Mouse (Mus musculus): ENCODE measurements around the gene Slc35b2. TPM values are rescaled to one million over a fixed set of nuclear protein-coding genes. Genes with fewer than 3 reads are reported as not detected.
A peak's percentile ranks its signal among the peaks of the same experiment; 100 is the strongest.

Slc35b2 gene
- total RNA-seq (2014; rRNA removed), result 80.9 and 87.0 TPM in 2 replicates
- 83.8 and 89.6 TPM in 2 replicates for polyA plus RNA-seq (2015; fragmentation: Nextera tagmentation; extraction: Ambion mirVana)

DNA sequence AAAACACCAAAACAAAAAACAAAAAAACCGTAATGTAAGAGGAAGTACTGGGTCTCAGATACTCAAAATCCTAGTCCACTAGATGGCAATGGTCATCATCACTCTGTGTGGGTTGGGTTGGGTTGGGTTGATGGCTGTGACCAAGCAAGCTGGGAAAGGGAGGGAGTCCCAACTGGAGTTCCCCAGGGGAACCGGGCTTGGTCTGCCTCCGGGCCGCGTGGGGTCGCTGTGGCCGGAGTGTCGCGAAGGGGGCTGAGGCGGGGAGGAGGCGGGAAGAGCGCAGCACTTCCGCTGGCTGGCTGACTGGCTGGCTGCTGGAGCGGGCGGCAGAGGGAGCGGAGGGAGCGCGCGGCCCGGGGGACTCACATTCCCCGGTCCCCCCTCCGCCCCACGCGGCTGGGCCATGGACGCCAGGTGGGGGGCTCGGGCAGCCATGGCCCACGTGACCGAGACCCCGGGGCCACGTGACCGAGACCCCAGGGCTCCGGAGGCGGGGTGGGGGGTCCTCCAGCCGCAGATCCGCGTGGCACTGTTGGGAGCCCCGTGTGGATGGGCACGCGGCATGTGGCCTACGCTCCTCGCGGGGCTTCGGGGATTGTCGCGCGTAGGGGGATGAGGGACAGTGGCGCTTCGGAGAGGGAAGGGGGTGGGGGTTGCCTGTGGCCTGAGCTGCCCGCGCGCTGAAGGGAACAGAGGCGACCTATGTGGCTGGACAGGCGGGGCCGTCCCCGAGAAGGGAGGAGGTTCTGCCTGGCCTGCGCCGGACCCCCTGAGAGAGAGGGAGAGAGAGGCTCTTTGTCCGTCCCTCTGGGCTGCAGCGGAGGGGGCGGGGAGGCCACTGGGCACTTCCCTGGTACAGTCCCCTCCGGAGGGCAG lies at the start of gene Slc35b2:
TSS of gene Slc35b2 (plus strand) at position 220 of the 876 bp plus-strand sequence.
- Histone ChIP-seq H3K4me3 (ENCODE audit: low read depth, low read length) (peak within 1 kb of the TSS; percentile 84), H3K4me1 (ENCODE audit: insufficient read depth) (no peaks in the 10 kb centered on the region; the same call in 1 of the 2 replicates), H3K27me3 (ENCODE audit: insufficient read depth, low read length) (no peaks in the 10 kb centered on the region), H3K9me3 (ENCODE audit: low read length) (no peaks in the 10 kb centered on the region), H3K9ac (peak within 1 kb of the TSS; percentile 89), H3K4me2 (ENCODE audit: low read depth) (peak within 1 kb of the TSS; percentile 98), H3K27ac (ENCODE audit: low read depth, low read length) (peak within 1 kb of the TSS; percentile 80), H3K36me3 (ENCODE audit: insufficient read depth) (peaks cover 37% of the 10 kb centered on the region)
- TF ChIP-seq CTCF (IDR thresholded peaks at IDR 0.05; ENCODE audit: low read depth), result peak; percentile 93
- ATAC-seq, result peak; percentile 94
- DNase-seq, result peak; percentile 94
- 1% methylated on average over 45 of the region's 61 CpGs for WGBS

DNA sequence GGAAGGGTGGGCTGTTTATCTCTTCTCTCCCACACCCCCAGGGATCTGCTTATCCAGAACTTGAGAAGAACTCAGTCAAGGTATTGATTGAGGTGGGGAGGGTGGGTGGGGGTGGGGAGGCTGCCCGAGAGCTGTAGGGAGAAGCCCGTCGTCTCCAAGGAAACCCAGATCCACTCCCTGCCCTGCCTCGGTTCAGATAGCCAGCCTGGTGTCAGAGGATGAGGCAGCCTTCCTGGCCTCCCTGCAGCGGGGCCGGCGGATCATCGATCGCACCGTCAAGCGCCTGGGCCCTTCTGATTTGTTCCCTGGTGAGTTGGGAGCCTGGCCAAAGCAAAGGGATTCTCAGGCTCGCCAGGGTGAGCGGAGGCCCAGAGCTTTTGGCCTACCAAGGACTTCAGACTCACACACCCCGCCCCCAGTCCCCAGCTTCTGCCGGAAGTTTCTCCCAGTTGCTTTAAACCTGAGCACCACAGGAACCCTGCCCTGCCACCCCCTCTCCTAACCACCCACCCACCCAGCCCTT lies 48.4 kb upstream of the Slc35b2 start:
- Histone ChIP-seq H3K4me2 (ENCODE audit: low read depth) (no peak overlapping the region), H3K9ac (no peak overlapping the region), H3K4me3 (ENCODE audit: low read depth, low read length) (no peak overlapping the region), H3K4me1 (ENCODE audit: insufficient read depth) (no peaks in the 10 kb centered on the region), H3K27me3 (ENCODE audit: insufficient read depth, low read length) (no peaks in the 10 kb centered on the region), H3K36me3 (ENCODE audit: insufficient read depth) (peaks cover 11% of the 10 kb centered on the region), H3K9me3 (ENCODE audit: low read length) (no peaks in the 10 kb centered on the region), H3K27ac (ENCODE audit: low read depth, low read length) (no peak overlapping the region)
- 46% methylated on average over 15 of the region's 15 CpGs for WGBS
- DNase-seq, result no peak
- no peak for TF ChIP-seq CTCF (IDR thresholded peaks at IDR 0.05; ENCODE audit: low read depth)
- ATAC-seq, result no peak

GRCm38 (mm10) chr17:45515806-45516205 lies 47.9 kb upstream of the Slc35b2 start:
- ATAC-seq (no peak), DNase-seq (no peak)
- Histone ChIP-seq H3K4me3 (ENCODE audit: low read depth, low read length) (no peak overlapping the region), H3K4me2 (ENCODE audit: low read depth) (no peak overlapping the region), H3K27ac (ENCODE audit: low read depth, low read length) (no peak overlapping the region), H3K9ac (no peak overlapping the region), H3K27me3 (ENCODE audit: insufficient read depth, low read length) (no peaks in the 10 kb centered on the region), H3K4me1 (ENCODE audit: insufficient read depth) (no peaks in the 10 kb centered on the region), H3K9me3 (ENCODE audit: low read length) (no peaks in the 10 kb centered on the region), H3K36me3 (ENCODE audit: insufficient read depth) (peaks cover 15% of the 10 kb centered on the region)
- no peak for TF ChIP-seq CTCF (IDR thresholded peaks at IDR 0.05; ENCODE audit: low read depth)
- 91% methylated on average over 10 of the region's 10 CpGs for WGBS

- Histone ChIP-seq H3K4me3 (ENCODE audit: low read depth, low read length) (no peak overlapping the region), H3K9ac (no peak overlapping the region), H3K27ac (ENCODE audit: low read depth, low read length) (no peak overlapping the region), H3K4me2 (ENCODE audit: low read depth) (no peak overlapping the region), H3K9me3 (ENCODE audit: low read length) (no peaks in the 10 kb centered on the region), H3K36me3 (ENCODE audit: insufficient read depth) (peaks cover 18% of the 10 kb centered on the region), H3K27me3 (ENCODE audit: insufficient read depth, low read length) (no peaks in the 10 kb centered on the region), H3K4me1 (ENCODE audit: insufficient read depth) (no peaks in the 10 kb centered on the region)
- peak; percentile 95 for TF ChIP-seq CTCF (IDR thresholded peaks at IDR 0.05; ENCODE audit: low read depth)
- 55% methylated on average over 8 of the region's 8 CpGs for WGBS
- ATAC-seq (peak; percentile 71), DNase-seq (peak; percentile 89)
Measured at GRCm38 (mm10) chr17:45516488-45516887, 47.2 kb upstream of the Slc35b2 start.

GRCm38 (mm10) chr17:45517135-45517534 lies 46.5 kb upstream of the Slc35b2 start:
- no peak for TF ChIP-seq CTCF (IDR thresholded peaks at IDR 0.05; ENCODE audit: low read depth)
- Histone ChIP-seq H3K9me3 (ENCODE audit: low read length) (no peaks in the 10 kb centered on the region), H3K27me3 (ENCODE audit: insufficient read depth, low read length) (no peaks in the 10 kb centered on the region), H3K4me3 (ENCODE audit: low read depth, low read length) (no peak overlapping the region), H3K4me2 (ENCODE audit: low read depth) (no peak overlapping the region), H3K4me1 (ENCODE audit: insufficient read depth) (no peaks in the 10 kb centered on the region), H3K27ac (ENCODE audit: low read depth, low read length) (no peak overlapping the region), H3K36me3 (ENCODE audit: insufficient read depth) (peaks cover 18% of the 10 kb centered on the region), H3K9ac (no peak overlapping the region)
- 92% methylated on average over 21 of the region's 21 CpGs for WGBS
- ATAC-seq, result no peak
- no peak for DNase-seq

DNA sequence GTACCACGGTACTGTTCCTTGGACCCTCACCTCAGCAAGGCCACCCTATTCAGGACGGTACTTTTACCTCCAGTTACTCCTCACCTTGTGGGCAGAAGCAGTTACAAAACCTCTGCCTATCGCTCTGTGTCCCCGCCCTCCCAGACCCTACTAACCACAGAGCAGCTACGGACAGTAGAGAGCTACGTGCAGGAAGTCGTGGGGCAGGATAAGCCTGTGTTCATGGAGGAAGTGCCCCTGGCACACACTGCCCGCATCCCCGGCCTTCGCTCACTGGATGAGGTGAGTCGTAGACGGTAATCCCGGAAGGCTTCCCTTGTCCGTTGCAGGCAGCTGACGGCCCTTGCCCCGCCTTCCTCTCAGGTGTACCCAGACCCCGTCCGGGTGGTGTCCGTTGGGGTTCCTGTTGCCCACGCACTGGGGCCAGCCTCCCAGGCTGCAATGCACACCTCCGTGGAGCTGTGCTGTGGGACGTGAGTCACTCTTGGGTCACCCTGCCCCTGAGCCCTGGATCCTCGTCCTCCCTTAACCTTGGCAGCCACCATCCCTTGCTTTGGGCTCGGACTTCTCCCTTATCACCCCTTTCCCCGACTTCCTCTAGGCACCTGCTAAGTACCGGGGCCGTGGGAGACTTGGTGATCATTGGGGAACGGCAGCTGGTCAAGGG lies 46.0 kb upstream of the Slc35b2 start:
- Histone ChIP-seq H3K27ac (ENCODE audit: low read depth, low read length) (no peak overlapping the region), H3K4me3 (ENCODE audit: low read depth, low read length) (no peak overlapping the region), H3K36me3 (ENCODE audit: insufficient read depth) (peaks cover 18% of the 10 kb centered on the region), H3K9ac (no peak overlapping the region), H3K27me3 (ENCODE audit: insufficient read depth, low read length) (no peaks in the 10 kb centered on the region), H3K4me2 (ENCODE audit: low read depth) (no peak overlapping the region), H3K9me3 (ENCODE audit: low read length) (no peaks in the 10 kb centered on the region), H3K4me1 (ENCODE audit: insufficient read depth) (0 out of 2 replicates have a peak, but pooled peaks cover 3% of the 10 kb centered on the region)
- no peak for DNase-seq
- WGBS, result 93% methylated on average over 28 of the region's 28 CpGs
- no peak for ATAC-seq
- TF ChIP-seq CTCF (IDR thresholded peaks at IDR 0.05; ENCODE audit: low read depth), result no peak
